Mouse (Mus musculus) limb, embryonic 10.5 days (tissue): ENCODE results near the gene Zdhhc8. TPM values are rescaled to one million over a fixed set of nuclear protein-coding genes. Genes with fewer than 3 reads are reported as not detected.
A peak's percentile ranks its signal among the peaks of the same experiment; 100 is the strongest.

ENCODE experiments used
- DNase-seq: peaks from one replicate; pipeline ENCODE4 v3.0.0-alpha.2; 2017; ENCODE audit warnings: low spot score
- H3K27ac ChIP-seq: fragments of 300-500 bp; sonication (generic); 2 replicates; pipeline ENCODE4 v1.5.1; 2016; ENCODE audit warnings: mild to moderate bottlenecking
- H3K27me3 ChIP-seq: fragments of 300-500 bp; sonication (generic); 2 replicates; pipeline ENCODE4 v1.6.1; 2016; ENCODE audit warnings: low read depth, mild to moderate bottlenecking; ENCODE audit not compliant: poor library complexity, severe bottlenecking
- H3K36me3 ChIP-seq: fragments of 300-500 bp; sonication (generic); 2 replicates; pipeline ENCODE4 v1.6.1; 2016; ENCODE audit warnings: mild to moderate bottlenecking, moderate library complexity
- H3K4me1 ChIP-seq: fragments of 300-500 bp; sonication (generic); 2 replicates; pipeline ENCODE4 v1.6.1; 2016
- H3K4me3 ChIP-seq: fragments of 300-500 bp; sonication (generic); 2 replicates; pipeline ENCODE4 v1.5.1; 2016; ENCODE audit warnings: mild to moderate bottlenecking, moderate library complexity
- H3K9me3 ChIP-seq: fragments of 300-500 bp; sonication (generic); replicated peaks from 2 replicates; pipeline ENCODE4 v1.6.1; 2016; ENCODE audit warnings: mild to moderate bottlenecking
- WGBS: fragments of 180-500 bp; shearing (Covaris S2); methylation state at CpG from one replicate; pipeline ENCODE4 v1.1.7; 2016; 5-methylcytosine and 5-hydroxymethylcytosine counted together
- polyA plus RNA-seq: library from polyadenylated mRNA; unstranded; fragments of >200 nt; fragmentation: Nextera tagmentation; extraction: Ambion mirVana; gene quantifications from 2 replicates; pipeline ENCODE4 v1.2.1, GENCODE M21; 2016

Gene Zdhhc8
- 14.1 and 16.7 TPM in 2 replicates for polyA plus RNA-seq

DNA sequence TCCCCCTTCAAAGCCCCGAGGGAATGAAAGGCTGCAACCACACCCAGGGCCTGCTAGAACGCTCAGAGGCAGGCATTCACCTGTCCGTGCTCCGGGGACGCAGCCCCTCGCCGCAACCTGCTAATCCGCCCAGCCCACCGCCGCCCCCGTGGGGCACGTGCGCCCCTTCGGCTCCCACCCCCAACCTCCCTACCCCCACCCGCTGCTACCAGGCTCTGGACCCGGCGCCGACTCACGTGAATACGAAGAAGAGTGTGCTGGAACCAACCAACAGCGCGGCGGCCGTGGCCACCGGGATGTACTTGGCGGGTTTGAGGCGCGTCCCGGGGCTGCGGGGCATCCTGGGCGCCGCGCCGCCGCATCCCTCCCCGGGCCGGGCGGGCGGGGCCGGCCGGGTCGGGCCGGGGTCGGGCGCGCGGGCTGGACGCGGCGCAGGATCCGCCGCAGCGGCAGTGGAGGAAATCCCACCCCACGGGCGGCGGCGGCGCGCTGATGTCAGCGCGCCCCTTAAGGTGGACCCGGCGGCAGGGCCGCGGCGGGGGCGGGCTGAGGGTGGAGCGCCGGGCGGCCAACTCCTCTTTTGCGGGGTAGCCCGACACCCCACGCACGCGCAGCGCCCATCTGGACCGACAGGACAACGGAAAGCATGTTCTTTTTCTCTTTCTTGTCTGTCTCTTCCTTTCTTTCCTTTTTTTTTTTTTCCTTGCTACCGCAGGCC lies at the start of gene Zdhhc8:
Zdhhc8 (minus strand) TSS at position 466 of the 718 bp plus-strand sequence.
- Histone ChIP-seq H3K27ac (peak within 1 kb of the TSS; percentile 88), H3K4me1 (peaks cover 38% of the 10 kb centered on the region), H3K36me3 (peaks cover 42% of the 10 kb centered on the region), H3K4me3 (peak within 1 kb of the TSS; percentile 81), H3K9me3 (no peaks in the 10 kb centered on the region), H3K27me3 (no peaks in the 10 kb centered on the region)
- DNase-seq = peak; percentile 79
- under 1% methylated on average over 79 of the region's 79 CpGs for WGBS

DNA sequence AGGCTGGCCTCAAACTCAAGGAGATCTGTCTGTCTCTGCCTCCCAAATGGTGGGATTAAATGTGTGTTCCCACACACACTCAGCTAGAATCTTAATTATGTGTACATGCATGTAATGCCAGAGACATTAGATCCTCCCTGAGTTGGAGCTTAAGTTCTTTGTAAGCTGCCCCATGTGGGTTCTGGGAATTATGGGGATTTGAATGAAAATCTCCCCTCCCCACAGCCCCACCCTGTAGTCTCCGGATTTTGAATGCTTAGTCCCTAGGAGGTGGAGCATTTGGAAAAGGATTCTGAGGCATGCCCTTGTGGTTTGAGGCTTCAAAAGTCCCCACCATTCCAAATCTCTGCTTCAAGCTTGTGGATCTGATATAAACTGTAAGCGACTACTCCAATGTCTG lies 40.2 kb upstream of the Zdhhc8 start:
- Histone ChIP-seq H3K27me3 (no peaks in the 10 kb centered on the region), H3K27ac (no peak overlapping the region), H3K4me1 (no peaks in the 10 kb centered on the region), H3K9me3 (no peaks in the 10 kb centered on the region), H3K36me3 (peaks cover 99% of the 10 kb centered on the region), H3K4me3 (no peak overlapping the region)
- DNase-seq = no peak
- 88% methylated on average over 2 of the region's 2 CpGs for WGBS

DNA sequence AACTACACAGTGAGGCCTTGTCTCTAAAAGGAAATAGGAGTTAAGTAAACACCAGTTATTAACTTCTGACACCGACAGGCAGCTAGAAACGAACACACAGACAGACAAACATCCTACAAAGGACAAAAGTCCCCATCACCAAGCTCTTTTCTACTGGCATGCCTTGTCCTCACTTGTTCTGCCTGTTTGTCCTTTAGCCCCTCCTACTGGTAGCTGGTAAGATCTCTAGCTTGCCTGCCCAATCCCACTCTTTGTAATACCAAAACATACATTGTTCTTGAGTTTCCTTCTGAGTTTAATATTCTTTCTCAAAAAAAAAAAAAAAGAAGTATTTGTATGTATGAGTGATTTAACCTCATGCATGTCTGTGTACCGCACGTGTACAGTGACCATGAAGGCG lies 33.2 kb upstream of the Zdhhc8 start:
- no peaks in the 10 kb centered on the region for H3K4me1 ChIP-seq
- H3K36me3 ChIP-seq = peaks cover 98% of the 10 kb centered on the region
- no peaks in the 10 kb centered on the region for H3K27me3 ChIP-seq
- no peak overlapping the region for H3K27ac ChIP-seq
- no peak for DNase-seq
- H3K9me3 ChIP-seq = no peaks in the 10 kb centered on the region
- WGBS = 94% methylated on average over 5 of the region's 5 CpGs
- H3K4me3 ChIP-seq = no peak overlapping the region

DNA sequence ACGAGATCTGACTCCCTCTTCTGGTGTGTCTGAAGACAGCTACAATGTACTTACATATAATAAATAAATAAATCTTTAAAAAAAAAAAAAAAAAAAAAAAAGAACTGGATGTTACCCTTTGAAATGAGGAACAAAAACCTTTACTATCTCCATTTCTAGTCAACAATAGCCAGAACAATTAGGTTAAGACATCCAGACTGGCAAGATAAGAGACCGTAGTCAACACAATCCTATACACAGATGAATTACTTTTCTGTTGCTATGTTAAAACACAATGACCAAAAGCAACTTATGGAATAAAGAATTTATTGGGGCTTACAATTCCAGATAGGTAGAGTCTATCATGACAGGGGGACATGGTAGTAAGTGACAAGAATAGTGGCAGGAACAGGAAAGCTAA lies 30.1 kb upstream of the Zdhhc8 start:
- WGBS = 82% methylated on average over 2 of the region's 2 CpGs
- Histone ChIP-seq H3K27ac (no peak overlapping the region), H3K27me3 (no peaks in the 10 kb centered on the region), H3K9me3 (no peaks in the 10 kb centered on the region), H3K4me3 (no peak overlapping the region), H3K36me3 (peaks cover 97% of the 10 kb centered on the region), H3K4me1 (no peaks in the 10 kb centered on the region)
- no peak for DNase-seq

DNA sequence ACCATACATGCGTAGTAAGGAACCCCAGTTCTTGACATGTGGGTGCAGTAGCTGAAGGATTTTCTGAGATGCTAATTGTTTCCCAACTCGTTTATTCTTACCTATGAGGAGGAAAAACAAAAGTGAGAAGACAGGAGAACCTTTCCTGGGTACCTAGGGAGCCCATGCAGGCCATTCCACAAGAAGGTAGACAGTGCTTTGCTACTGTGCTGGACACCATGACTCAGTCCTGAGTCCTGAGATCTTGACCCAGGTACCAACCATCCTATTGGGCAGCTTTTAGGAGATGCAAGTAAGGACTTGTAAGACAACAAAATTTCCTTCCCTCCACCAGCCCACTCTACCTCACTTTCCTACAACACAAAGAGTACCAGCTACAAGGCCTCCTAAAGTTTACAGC lies 23.3 kb upstream of the Zdhhc8 start, which contains the start of gene Gm49776:
Gm49776 (minus strand) TSS at position 101 of the 400 bp plus-strand sequence.
- Histone ChIP-seq H3K27me3 (no peaks in the 10 kb centered on the region), H3K27ac (no peak within 1 kb of the TSS), H3K4me3 (no peak within 1 kb of the TSS), H3K4me1 (no peaks in the 10 kb centered on the region), H3K9me3 (no peaks in the 10 kb centered on the region), H3K36me3 (peaks cover 98% of the 10 kb centered on the region)
- no peak for DNase-seq
- WGBS = 95% methylated on average over 2 of the region's 2 CpGs

DNA sequence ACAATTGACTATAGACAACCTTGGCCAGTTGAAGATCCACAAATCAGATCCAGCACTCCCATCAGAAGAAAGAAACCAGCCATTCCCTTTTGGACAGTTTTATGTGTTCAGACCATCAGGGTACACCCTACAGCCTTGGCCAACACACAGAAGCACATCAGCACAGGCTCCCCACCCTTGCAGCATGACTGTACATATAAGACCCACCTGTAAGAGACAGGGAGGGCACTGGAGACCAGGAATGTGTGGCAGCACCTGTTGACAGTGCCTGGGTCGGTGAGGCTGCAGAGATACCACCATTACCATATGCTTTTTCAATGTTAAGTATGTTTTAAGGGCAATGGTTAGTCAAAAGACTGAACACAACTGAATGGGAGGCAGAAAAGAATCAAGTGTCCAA lies 18.9 kb upstream of the Zdhhc8 start:
- Histone ChIP-seq H3K4me1 (peaks cover 26% of the 10 kb centered on the region), H3K4me3 (no peak overlapping the region), H3K9me3 (no peaks in the 10 kb centered on the region), H3K27ac (no peak overlapping the region), H3K36me3 (peaks cover 91% of the 10 kb centered on the region), H3K27me3 (no peaks in the 10 kb centered on the region)
- DNase-seq = no peak
- 92% methylated on average over 1 of the region's 1 CpGs for WGBS

DNA sequence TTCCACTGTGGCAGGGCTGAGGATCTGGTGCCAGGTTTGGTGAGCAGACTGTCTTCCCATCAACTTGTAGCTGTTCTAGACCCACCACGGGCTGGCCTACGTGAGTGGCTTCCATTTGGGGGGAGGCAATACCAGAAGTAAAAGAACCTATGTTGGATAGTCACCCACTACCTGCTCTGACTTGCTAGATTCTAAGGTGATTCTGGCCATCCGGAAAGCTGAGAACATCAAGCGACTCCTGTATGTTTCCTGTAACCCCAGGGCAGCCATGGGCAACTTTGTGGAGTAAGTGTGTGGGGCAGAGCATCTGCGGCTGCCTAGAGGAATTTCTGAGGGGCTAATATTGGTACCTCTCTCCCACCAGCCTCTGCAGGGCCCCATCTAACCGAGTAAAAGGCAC lies 17.8 kb upstream of the Zdhhc8 start:
- peaks cover 80% of the 10 kb centered on the region for H3K36me3 ChIP-seq
- no peak for DNase-seq
- H3K27ac ChIP-seq = no peak overlapping the region
- H3K27me3 ChIP-seq = no peaks in the 10 kb centered on the region
- WGBS = 90% methylated on average over 6 of the region's 6 CpGs
- no peaks in the 10 kb centered on the region for H3K9me3 ChIP-seq
- peaks cover 26% of the 10 kb centered on the region for H3K4me1 ChIP-seq
- H3K4me3 ChIP-seq = no peak overlapping the region

DNA sequence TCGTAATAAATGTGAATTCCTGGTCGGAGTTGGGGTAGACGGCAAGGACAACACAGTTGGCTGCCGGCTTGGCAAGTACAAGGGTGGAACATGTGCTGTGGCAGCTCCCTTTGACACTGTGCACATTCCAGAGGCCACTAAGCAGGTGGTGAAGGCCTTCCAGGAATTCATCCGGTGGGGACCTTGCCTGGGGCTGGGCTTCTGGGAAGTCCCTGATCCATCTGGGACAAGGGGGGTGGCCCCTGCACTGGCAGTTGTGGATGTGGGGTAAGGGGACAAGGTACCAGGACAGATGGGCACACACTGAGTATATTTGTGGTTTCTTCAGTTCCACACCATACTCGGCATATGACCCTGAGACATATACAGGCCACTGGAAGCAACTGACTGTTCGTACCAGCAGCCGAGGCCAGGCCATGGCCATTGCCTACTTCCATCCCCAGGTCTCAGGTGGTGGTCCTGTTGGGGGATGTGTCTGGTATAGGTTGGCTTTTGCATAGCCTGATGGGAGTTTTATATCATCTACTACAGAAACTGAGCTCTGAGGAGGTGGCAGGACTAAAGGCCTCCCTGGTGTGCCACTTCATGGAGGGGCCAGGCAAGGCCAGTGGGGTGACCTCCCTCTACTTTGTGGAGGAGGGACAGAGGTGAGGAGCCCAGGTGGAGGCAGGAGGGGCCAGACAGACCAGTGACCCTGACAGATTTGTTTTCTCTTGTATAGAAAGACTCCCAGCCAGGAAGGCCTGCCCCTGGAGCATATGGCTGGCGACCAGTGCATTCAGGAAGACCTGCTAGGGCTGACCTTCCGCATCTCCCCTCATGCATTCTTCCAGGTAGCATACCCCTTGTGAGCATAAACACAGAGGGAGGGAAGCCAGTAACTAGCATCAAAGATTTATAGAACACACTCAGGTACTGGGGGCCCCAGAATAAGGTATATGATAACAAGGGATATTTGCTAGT lies 16.2 kb upstream of the Zdhhc8 start:
- no peaks in the 10 kb centered on the region for H3K27me3 ChIP-seq
- DNase-seq = no peak
- WGBS = 78% methylated on average over 10 of the region's 10 CpGs

DNA sequence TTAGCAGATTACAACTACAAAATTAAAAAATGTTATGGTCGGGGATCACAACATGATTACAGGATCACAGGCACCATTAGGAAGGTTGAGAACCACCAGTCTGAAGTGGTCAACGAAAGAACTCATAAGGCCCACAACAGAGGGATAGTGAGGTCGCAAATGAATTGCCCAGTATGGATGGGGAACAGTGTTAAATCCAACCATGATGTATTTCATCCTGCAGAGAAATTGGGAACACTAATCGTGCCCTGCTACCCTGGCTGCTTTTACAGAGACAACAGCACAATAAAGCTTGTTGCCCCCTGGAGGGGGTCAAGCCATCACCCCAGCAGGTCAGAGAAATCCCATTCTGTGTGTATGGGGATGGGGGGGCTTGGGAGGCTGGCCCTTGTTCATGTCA lies 15.3 kb upstream of the Zdhhc8 start:
- WGBS = 81% methylated on average over 4 of the region's 4 CpGs
- Histone ChIP-seq H3K4me3 (peak overlapping the region; percentile 98), H3K36me3 (peaks cover 76% of the 10 kb centered on the region), H3K27me3 (no peaks in the 10 kb centered on the region), H3K27ac (no peak overlapping the region), H3K4me1 (peaks cover 43% of the 10 kb centered on the region), H3K9me3 (no peaks in the 10 kb centered on the region)
- DNase-seq = no peak

More for the DNA sequence above, 16.2 kb upstream of the Zdhhc8 start:
- Histone ChIP-seq H3K4me1 (peaks cover 38% of the 10 kb centered on the region), H3K27ac (0 out of 2 replicates have a peak overlapping the region, but pooled peaks have one; percentile 44), H3K9me3 (no peaks in the 10 kb centered on the region), H3K4me3 (peak overlapping the region; percentile 98), H3K36me3 (peaks cover 76% of the 10 kb centered on the region)

DNA sequence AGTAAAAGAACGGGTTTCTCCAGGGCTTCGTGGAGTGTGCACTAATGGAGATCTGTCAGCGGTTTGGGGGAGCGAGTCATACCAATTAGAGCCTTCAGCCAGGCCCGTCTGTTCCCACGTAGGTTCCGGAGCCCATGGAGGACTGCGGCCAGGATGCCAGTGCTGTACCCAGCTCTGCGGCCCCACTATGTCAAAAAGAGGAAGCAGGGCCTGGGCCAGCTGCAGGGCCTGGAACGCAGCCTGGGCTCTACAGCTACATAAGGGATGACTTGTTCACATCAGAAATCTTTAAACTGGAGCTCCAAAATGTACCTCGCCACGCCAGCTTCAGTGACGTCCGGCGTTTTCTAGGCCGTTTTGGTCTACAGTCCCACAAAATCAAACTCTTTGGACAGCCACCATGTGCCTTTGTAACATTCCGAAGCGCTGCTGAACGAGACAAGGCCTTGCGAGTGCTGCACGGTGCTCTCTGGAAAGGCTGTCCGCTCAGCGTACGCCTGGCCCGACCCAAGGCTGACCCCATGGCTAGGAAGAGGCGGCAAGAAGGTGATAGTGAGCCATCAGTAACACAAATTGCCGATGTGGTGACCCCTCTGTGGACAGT lies 14.5 kb upstream of the Zdhhc8 start:
- Histone ChIP-seq H3K27ac (peak overlapping the region; percentile 99), H3K27me3 (no peaks in the 10 kb centered on the region), H3K4me3 (peak overlapping the region; percentile 98), H3K36me3 (peaks cover 76% of the 10 kb centered on the region), H3K4me1 (peaks cover 43% of the 10 kb centered on the region), H3K9me3 (no peaks in the 10 kb centered on the region)
- peak; percentile 63 for DNase-seq
- WGBS = 11% methylated on average over 27 of the region's 27 CpGs

DNA sequence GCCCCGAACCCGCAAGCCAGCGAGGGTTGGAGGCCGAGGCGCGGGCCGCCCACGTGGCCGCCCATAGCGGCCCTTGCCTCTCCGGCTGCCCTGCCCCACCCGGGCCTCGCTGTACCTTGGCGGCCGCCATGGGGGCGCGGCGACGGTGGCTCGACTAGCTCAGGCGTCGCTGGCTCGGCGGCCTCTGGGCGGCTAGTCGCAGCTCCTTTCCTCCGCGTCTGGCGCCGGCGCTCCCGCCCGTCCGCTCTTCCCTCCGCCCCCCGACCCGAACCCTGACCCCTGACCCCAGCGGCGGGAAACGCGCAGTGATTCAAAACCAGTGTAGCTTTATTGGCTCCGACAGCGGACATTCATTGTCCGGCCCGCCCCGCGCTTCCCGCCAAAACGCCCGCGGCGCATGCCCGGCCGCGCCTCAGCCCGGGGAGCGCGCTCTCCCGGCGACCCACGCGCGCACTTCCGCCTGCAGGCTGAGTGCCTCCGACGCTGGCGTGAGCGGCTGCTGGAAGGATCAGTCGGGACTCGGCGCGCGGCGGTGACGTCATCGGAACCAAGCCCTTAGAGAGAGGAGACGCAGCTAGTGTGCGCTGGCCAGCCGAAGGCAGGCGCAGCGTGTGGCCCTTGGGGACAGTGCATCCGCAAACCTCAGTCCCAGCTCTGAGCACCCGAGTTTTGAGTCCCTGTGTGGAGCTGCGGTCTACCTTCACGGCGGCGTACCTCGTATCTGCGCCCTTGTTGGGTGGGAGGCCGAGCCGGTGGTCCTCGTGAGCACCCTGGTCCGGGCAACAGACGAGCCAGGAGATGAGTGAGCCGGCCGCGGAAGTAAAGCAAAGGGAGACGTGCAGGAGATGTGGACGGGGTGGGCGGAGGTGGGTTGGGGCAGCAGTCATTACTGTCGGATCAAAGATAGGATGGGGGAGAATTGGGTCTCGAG lies 13.8 kb upstream of the Zdhhc8 start, which contains the start of the genes Trmt2a and Ranbp1:
Trmt2a (plus strand) TSS at position 247 of the 931 bp plus-strand sequence.
Ranbp1 (minus strand) TSS at position 300 of the 931 bp plus-strand sequence.
- H3K9me3 ChIP-seq = no peaks in the 10 kb centered on the region
- peak within 1 kb of the TSS; percentile 99 for H3K27ac ChIP-seq
- peaks cover 43% of the 10 kb centered on the region for H3K4me1 ChIP-seq
- H3K4me3 ChIP-seq = peak within 1 kb of the TSS; percentile 98
- under 1% methylated on average over 102 of the region's 102 CpGs for WGBS
- DNase-seq = peak; percentile 100
- H3K36me3 ChIP-seq = peaks cover 76% of the 10 kb centered on the region
- no peaks in the 10 kb centered on the region for H3K27me3 ChIP-seq
